Mouse (Mus musculus) CH12.LX (cell line): ENCODE results near the gene Tchhl1. TPM values are rescaled to one million over a fixed set of nuclear protein-coding genes. Genes with fewer than 3 reads are reported as not detected.

Experiments
- DNase-seq: peaks from one replicate; pipeline ENCODE4 v3.0.0-alpha.2; 2013; ENCODE audit errors: extremely low read depth
- H3K27ac ChIP-seq: 2 replicates; pipeline ENCODE4 v1.5.1; 2012; ENCODE audit warnings: low read depth, mild to moderate bottlenecking, control low read depth, moderate library complexity; ENCODE audit not compliant: insufficient read depth
- H3K27me3 ChIP-seq: replicated peaks from 2 replicates; pipeline ENCODE3; 2012; ENCODE audit warnings: inconsistent platforms
- H3K36me3 ChIP-seq, 2 experiments: replicated peaks in 1 of 2; 2 replicates each; pipeline versions ENCODE3 to v1.6.1; 2012; ENCODE audit warnings: inconsistent platforms in 1 of 2, low read length in 1 of 2, mild to moderate bottlenecking in 1 of 2, mixed read lengths in 1 of 2, moderate library complexity in 1 of 2; ENCODE audit not compliant: control insufficient read depth in 1 of 2, insufficient read depth in 1 of 2
- H3K4me1 ChIP-seq, 2 experiments: 2 replicates each; pipeline ENCODE4 v1.6.1; 2012; ENCODE audit warnings: inconsistent platforms in 1 of 2, moderate library complexity in 1 of 2; ENCODE audit not compliant: insufficient read depth in 2 of 2, control insufficient read depth in 1 of 2
- H3K4me2 ChIP-seq: 2 replicates; pipeline ENCODE4 v1.6.1; 2012; ENCODE audit warnings: low read depth, mild to moderate bottlenecking, control low read depth; ENCODE audit not compliant: poor library complexity, insufficient read depth, severe bottlenecking
- H3K4me3 ChIP-seq, 3 experiments: fragments of 150-350 bp in 1 of 3; sonication (generic) in 1 of 3; replicated peaks in 1 of 3; 2 replicates each; pipeline versions ENCODE3 to v1.5.1; 2011 to 2012; ENCODE audit warnings: low read depth in 2 of 3, low read length in 2 of 3, mild to moderate bottlenecking in 2 of 3, moderate library complexity in 2 of 3, control low read depth in 1 of 3, improper control_type of control experiment in 1 of 3, inconsistent platforms in 1 of 3, mixed read lengths in 1 of 3; ENCODE audit not compliant: poor library complexity in 1 of 3
- H3K79me2 ChIP-seq: replicated peaks from 2 replicates; pipeline ENCODE4 v1.6.1; 2012; ENCODE audit warnings: mild to moderate bottlenecking, moderate library complexity; ENCODE audit not compliant: control insufficient read depth, poor library complexity, insufficient read depth, severe bottlenecking; ENCODE audit errors: extremely low read depth
- H3K9ac ChIP-seq: 2 replicates; pipeline ENCODE4 v1.6.1; 2012; ENCODE audit warnings: low read depth, mild to moderate bottlenecking, control low read depth, moderate library complexity; ENCODE audit not compliant: insufficient read depth
- H3K9me3 ChIP-seq: replicated peaks from 2 replicates; pipeline ENCODE3; 2012; ENCODE audit warnings: low read length, inconsistent platforms, mixed read lengths
- CHD1 ChIP-seq: IDR thresholded peaks from 2 replicates; pipeline ENCODE4 v1.6.1; 2012; ENCODE audit warnings: low read depth, low read length, improper control_type of control experiment, inconsistent platforms
- CHD2 ChIP-seq: IDR thresholded peaks from 2 replicates; pipeline ENCODE4 v1.6.1; 2011; ENCODE audit warnings: low read length, improper control_type of control experiment
- EP300 ChIP-seq: IDR thresholded peaks from 2 replicates; pipeline ENCODE4 v1.6.1; 2011; ENCODE audit warnings: low read length, improper control_type of control experiment
- ETS1 ChIP-seq: conservative IDR thresholded peaks from 2 replicates; pipeline ENCODE4 v1.6.1; 2012; ENCODE audit warnings: low read depth, mild to moderate bottlenecking, inconsistent platforms, low read length, improper control_type of control experiment, moderate library complexity
- GABPA ChIP-seq: IDR thresholded peaks from 2 replicates; pipeline ENCODE4 v1.6.1; 2012; ENCODE audit warnings: low read depth, low read length, improper control_type of control experiment, inconsistent platforms; ENCODE audit not compliant: insufficient replicate concordance
- HCFC1 ChIP-seq: IDR thresholded peaks from 2 replicates; pipeline ENCODE4 v1.6.1; 2012; ENCODE audit warnings: low read depth, mild to moderate bottlenecking, inconsistent platforms, low read length, improper control_type of control experiment
- JUN ChIP-seq: IDR thresholded peaks from 2 replicates; pipeline ENCODE4 v1.6.1; 2011; ENCODE audit warnings: low read depth, mild to moderate bottlenecking, low read length, improper control_type of control experiment, moderate library complexity; ENCODE audit not compliant: insufficient read depth
- KAT2A ChIP-seq: IDR thresholded peaks from 2 replicates; pipeline ENCODE4 v1.6.1; 2012; ENCODE audit warnings: low read length, improper control_type of control experiment, inconsistent platforms; ENCODE audit not compliant: insufficient replicate concordance
- MAFK ChIP-seq: IDR thresholded peaks from 2 replicates; pipeline ENCODE4 v1.6.1; 2011; ENCODE audit warnings: low read length, improper control_type of control experiment; ENCODE audit not compliant: insufficient replicate concordance
- MAZ ChIP-seq: IDR thresholded peaks from 2 replicates; pipeline ENCODE4 v1.6.1; 2012; ENCODE audit warnings: low read depth, mild to moderate bottlenecking, inconsistent platforms, low read length, improper control_type of control experiment, moderate library complexity
- MEF2A ChIP-seq: IDR thresholded peaks from 2 replicates; pipeline ENCODE4 v1.6.1; 2014; ENCODE audit warnings: low read depth, mild to moderate bottlenecking, inconsistent platforms, low read length, improper control_type of control experiment, borderline replicate concordance
- MXI1 ChIP-seq: IDR thresholded peaks from 2 replicates; pipeline ENCODE4 v1.6.1; 2011; ENCODE audit warnings: mild to moderate bottlenecking, low read depth, low read length, improper control_type of control experiment
- MYC ChIP-seq: IDR thresholded peaks from 2 replicates; pipeline ENCODE4 v1.6.1; 2011; ENCODE audit warnings: low read depth, mild to moderate bottlenecking, improper control_type of control experiment, low read length
- NELFE ChIP-seq: IDR thresholded peaks from 2 replicates; pipeline ENCODE4 v1.6.1; 2011; ENCODE audit warnings: low read depth, low read length, improper control_type of control experiment
- NRF1 ChIP-seq: IDR thresholded peaks from 2 replicates; pipeline ENCODE4 v1.6.1; 2014; ENCODE audit warnings: low read depth, mild to moderate bottlenecking, inconsistent platforms, low read length, improper control_type of control experiment, moderate library complexity
- PAX5 ChIP-seq: IDR thresholded peaks from 2 replicates; pipeline ENCODE4 v1.6.1; 2012; ENCODE audit warnings: low read length, inconsistent platforms, mixed read lengths
- RAD21 ChIP-seq: IDR thresholded peaks from 2 replicates; pipeline ENCODE4 v1.6.1; 2011; ENCODE audit warnings: low read depth, mild to moderate bottlenecking, low read length, improper control_type of control experiment, moderate library complexity
- RCOR1 ChIP-seq: conservative IDR thresholded peaks from 2 replicates; pipeline ENCODE4 v1.6.1; 2012; ENCODE audit warnings: low read depth, mild to moderate bottlenecking, inconsistent platforms, low read length, improper control_type of control experiment
- SIN3A ChIP-seq: IDR thresholded peaks from 2 replicates; pipeline ENCODE4 v1.6.1; 2012; ENCODE audit warnings: low read length, improper control_type of control experiment, inconsistent platforms
- SMC3 ChIP-seq: IDR thresholded peaks from 2 replicates; pipeline ENCODE4 v1.6.1; 2011; ENCODE audit warnings: low read depth, low read length, improper control_type of control experiment
- TCF12 ChIP-seq: IDR thresholded peaks from 2 replicates; pipeline ENCODE4 v1.6.1; 2014; ENCODE audit warnings: low read depth, mild to moderate bottlenecking, inconsistent platforms, low read length, improper control_type of control experiment
- USF1 ChIP-seq: IDR thresholded peaks from 2 replicates; pipeline ENCODE4 v1.6.1; 2014; ENCODE audit warnings: low read depth, mild to moderate bottlenecking, inconsistent platforms, low read length, improper control_type of control experiment
- ZKSCAN1 ChIP-seq: IDR thresholded peaks from 2 replicates; pipeline ENCODE4 v1.6.1; 2012; ENCODE audit warnings: low read depth, inconsistent platforms, low read length, improper control_type of control experiment, borderline replicate concordance
- ZNF384 ChIP-seq: IDR thresholded peaks from 2 replicates; pipeline ENCODE4 v1.6.1; 2012; ENCODE audit warnings: low read depth, low read length, improper control_type of control experiment, inconsistent platforms
- dilution Hi-C: fragments of 300-500 bp; cut with MboI; formaldehyde crosslinking; loops from 2 replicates; pipeline ENCODE4 v1.14.3; 2020; ENCODE audit warnings: low sequenced_read_pairs; ENCODE audit not compliant: extremely low pct_unique_long_range_greater_than_20kb, extremely low pct_ligation_motif_present
- in situ Hi-C: fragments of 300-500 bp; cut with MboI; formaldehyde crosslinking; loops from 3 replicates; pipeline ENCODE4 v1.14.3; 2019; ENCODE audit warnings: low sequenced_read_pairs, low pct_ligation_motif_present, low pct_unique_long_range_greater_than_20kb, mixed read lengths
- polyA plus RNA-seq: library from polyadenylated mRNA; unstranded; fragments of >175 nt; gene quantifications from 2 replicates; pipeline ENCODE4 v1.2.1, GENCODE M21; 2012; ENCODE audit warnings: low read depth; ENCODE audit not compliant: insufficient read length
- total RNA-seq, 2 experiments: library from RNA; depleted of rRNA; stranded (reverse); fragments of 300-350 nt in 1 of 2; fragments of >200 nt in 1 of 2; gene quantifications; 2 replicates each; pipeline ENCODE4 v1.2.3; 2012 to 2014

Gene Tchhl1
- total and polyA plus RNA-seq, 3 experiments: not detected

DNA sequence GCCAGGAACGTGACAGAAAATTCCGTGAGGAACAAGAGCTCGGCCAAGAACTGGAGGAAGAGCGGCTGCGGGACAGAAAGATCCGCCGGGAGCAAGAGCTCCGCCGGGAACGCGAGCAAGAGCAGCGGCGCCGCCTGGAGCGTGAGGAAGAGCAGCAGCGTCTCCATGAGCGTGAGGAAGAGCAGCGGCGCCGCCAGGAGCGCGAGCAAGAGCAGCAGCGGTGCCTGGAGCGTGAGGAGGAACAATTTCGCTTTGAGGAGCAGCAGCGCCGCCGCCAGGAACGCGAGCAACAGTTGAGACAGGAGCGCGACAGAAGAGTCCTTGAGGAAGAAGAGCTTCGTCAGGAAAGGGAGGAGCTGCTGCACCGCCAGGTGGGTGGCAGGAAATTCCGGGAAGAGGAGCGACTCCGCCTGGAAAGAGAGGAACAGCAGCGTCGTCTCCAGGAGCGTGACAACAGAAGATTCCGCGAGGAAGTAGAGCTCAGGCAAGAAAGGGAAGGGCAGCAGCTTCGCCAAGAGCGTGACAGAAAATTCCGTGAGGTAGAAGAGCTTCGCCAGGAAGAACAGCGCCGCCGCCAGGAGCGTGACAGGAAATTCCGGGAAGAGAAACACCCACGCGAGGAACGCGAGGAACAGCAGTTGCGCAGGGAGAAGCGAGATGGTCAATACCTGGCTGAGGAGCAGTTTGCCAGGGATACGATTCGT, 21.3 kb upstream of the Tchhl1 start:
- no peak for TF ChIP-seq HCFC1
- no peak for TF ChIP-seq SIN3A
- no peak for TF ChIP-seq RCOR1
- TF ChIP-seq KAT2A: no peak
- TF ChIP-seq MXI1: no peak
- no peak for TF ChIP-seq ZKSCAN1
- TF ChIP-seq JUN: no peak
- TF ChIP-seq CHD1: no peak
- no peak for TF ChIP-seq MEF2A
- no peak for TF ChIP-seq PAX5
- TF ChIP-seq GABPA: no peak
- TF ChIP-seq ETS1: no peak
- TF ChIP-seq CHD2: no peak
- TF ChIP-seq MAZ: no peak
- no peak for TF ChIP-seq RAD21
- TF ChIP-seq NRF1: no peak
- TF ChIP-seq USF1: no peak
- no peaks in the 10 kb centered on the region for H3K4me1 ChIP-seq
- H3K27ac ChIP-seq: no peak overlapping the region
- in situ Hi-C loops (no loop called here), dilution Hi-C loops (no loop called here)
- H3K4me2 ChIP-seq: no peak overlapping the region
- H3K4me3 ChIP-seq: no peak overlapping the region
- no peaks in the 10 kb centered on the region for H3K27me3 ChIP-seq
- no peak for DNase-seq
- peaks cover 32% of the 10 kb centered on the region for H3K9me3 ChIP-seq
- H3K36me3 ChIP-seq: no peaks in the 10 kb centered on the region
- no peak overlapping the region for H3K9ac ChIP-seq
- no peaks in the 10 kb centered on the region for H3K79me2 ChIP-seq

DNA sequence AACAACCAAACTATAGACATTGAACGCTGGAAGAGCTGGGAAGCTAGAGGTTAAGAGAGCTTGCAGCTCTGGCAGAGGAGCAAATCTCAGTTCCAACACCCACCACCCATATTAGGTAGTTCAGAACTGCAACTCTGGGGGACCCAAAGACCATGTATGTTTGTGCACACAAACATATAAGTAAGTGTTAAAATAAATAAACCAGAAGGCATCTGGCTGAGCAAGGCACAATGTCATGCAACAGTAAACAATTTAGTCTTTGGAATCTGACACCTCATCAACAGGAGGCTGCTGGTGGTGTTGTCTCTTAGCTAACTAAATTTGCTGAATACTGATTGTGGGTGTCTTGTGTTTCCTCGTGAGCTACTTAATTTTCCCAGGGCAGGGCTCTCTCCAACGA, 2.0 kb upstream of the Tchhl1 start:
- H3K27me3 ChIP-seq: no peaks in the 10 kb centered on the region
- H3K79me2 ChIP-seq: no peaks in the 10 kb centered on the region
- no peaks in the 10 kb centered on the region for H3K9me3 ChIP-seq
- H3K4me2 ChIP-seq: no peak overlapping the region
- no peak for DNase-seq
- no peaks in the 10 kb centered on the region for H3K36me3 ChIP-seq
- H3K4me1 ChIP-seq: no peaks in the 10 kb centered on the region
- no peak overlapping the region for H3K4me3 ChIP-seq
- TF ChIP-seq GABPA (no peak), TCF12 (no peak), ZNF384 (no peak), JUN (no peak), MAFK (no peak), CHD1 (no peak), SMC3 (no peak), ZKSCAN1 (no peak), MYC (no peak), NELFE (no peak), EP300 (no peak), KAT2A (no peak), MAZ (no peak)
- H3K9ac ChIP-seq: no peak overlapping the region
- in situ Hi-C loops: no loop called here
- dilution Hi-C loops: no loop called here
- no peak overlapping the region for H3K27ac ChIP-seq
